Mouse (Mus musculus): ENCODE measurements at regions not wholly inside any gene's neighbourhood (a gene's known extent, or its start where the extent isn't known, plus 50 kb on each side); places are given as distances from the start of the nearest gene placed in this dataset.

- TF ChIP-seq GATA1 (IDR thresholded peaks at IDR 0.05; ENCODE audit: borderline replicate concordance, low read length) (no peak), FLI1 (IDR thresholded peaks at IDR 0.05; ENCODE audit: low read length) (no peak)
Observed at GRCm38 (mm10) chr3:34825036-34825435, 174.8 kb downstream of the Sox2 start.

Data from megakaryocyte, embryonic 14.5 days (primary cell).